Mouse (Mus musculus) C2C12 (cell line): ENCODE data around the gene Gdnf. TPM values are rescaled to one million over a fixed set of nuclear protein-coding genes. Genes with fewer than 3 reads are reported as not detected.

Source experiments
- H3K27me3 ChIP-seq: one replicate; pipeline ENCODE4 v1.6.1; 2011; ENCODE audit not compliant: control insufficient read depth, insufficient read depth, insufficient read length
- H3K36me3 ChIP-seq: one replicate; pipeline ENCODE4 v1.6.1; 2011; ENCODE audit not compliant: control insufficient read depth, insufficient read depth
- H3K4me3 ChIP-seq: one replicate; pipeline ENCODE4 v1.5.1; 2011; ENCODE audit warnings: mild to moderate bottlenecking, control low read depth; ENCODE audit not compliant: poor library complexity, insufficient read depth, severe bottlenecking
- H3K79me2 ChIP-seq: one replicate; pipeline ENCODE4 v1.6.1; 2011; ENCODE audit not compliant: control insufficient read depth, insufficient read depth
- H3K79me3 ChIP-seq: one replicate; pipeline ENCODE4 v1.6.1; 2011; ENCODE audit warnings: low read depth, control low read depth
- H3ac ChIP-seq: one replicate; pipeline ENCODE3; 2011; ENCODE audit warnings: low read depth; ENCODE audit not compliant: control insufficient read depth, insufficient read length
- CEBPB ChIP-seq: IDR thresholded peaks from one replicate; pipeline ENCODE4 v1.6.1; 2011; ENCODE audit warnings: low read depth, mild to moderate bottlenecking, control low read depth, moderate library complexity
- CTCF ChIP-seq: IDR thresholded peaks from one replicate; pipeline ENCODE4 v1.5.1; 2011; ENCODE audit not compliant: control insufficient read depth, insufficient read depth, insufficient read length
- FOSL1 ChIP-seq: IDR thresholded peaks from one replicate; pipeline ENCODE4 v1.8.0; 2011; ENCODE audit warnings: mild to moderate bottlenecking, low read length; ENCODE audit not compliant: poor library complexity, insufficient read depth, severe bottlenecking
- MAX ChIP-seq: IDR thresholded peaks from one replicate; pipeline ENCODE4 v1.6.1; 2011; ENCODE audit warnings: mild to moderate bottlenecking, control low read depth
- MYOD1 ChIP-seq: IDR thresholded peaks from one replicate; pipeline ENCODE4 v1.6.1; 2011; ENCODE audit warnings: low read depth; ENCODE audit not compliant: control insufficient read depth, insufficient read length
- MYOG ChIP-seq: IDR thresholded peaks from one replicate; pipeline ENCODE4 v1.6.1; 2011; ENCODE audit not compliant: control insufficient read depth, insufficient read length; ENCODE audit errors: extremely low read depth
- USF1 ChIP-seq: IDR thresholded peaks from one replicate; pipeline ENCODE4 v1.6.1; 2011; ENCODE audit warnings: low read depth, mild to moderate bottlenecking, control low read depth, moderate library complexity
- polyA plus RNA-seq: library from polyadenylated mRNA; unstranded; fragments of >200 nt; fragmentation: generic; extraction: Trizol; gene quantifications from one replicate; pipeline ENCODE4 v1.2.1, GENCODE M21; 2012; ENCODE audit warnings: missing spikeins

Gene Gdnf
- polyA plus RNA-seq, 1 experiment: 4.2 TPM

DNA sequence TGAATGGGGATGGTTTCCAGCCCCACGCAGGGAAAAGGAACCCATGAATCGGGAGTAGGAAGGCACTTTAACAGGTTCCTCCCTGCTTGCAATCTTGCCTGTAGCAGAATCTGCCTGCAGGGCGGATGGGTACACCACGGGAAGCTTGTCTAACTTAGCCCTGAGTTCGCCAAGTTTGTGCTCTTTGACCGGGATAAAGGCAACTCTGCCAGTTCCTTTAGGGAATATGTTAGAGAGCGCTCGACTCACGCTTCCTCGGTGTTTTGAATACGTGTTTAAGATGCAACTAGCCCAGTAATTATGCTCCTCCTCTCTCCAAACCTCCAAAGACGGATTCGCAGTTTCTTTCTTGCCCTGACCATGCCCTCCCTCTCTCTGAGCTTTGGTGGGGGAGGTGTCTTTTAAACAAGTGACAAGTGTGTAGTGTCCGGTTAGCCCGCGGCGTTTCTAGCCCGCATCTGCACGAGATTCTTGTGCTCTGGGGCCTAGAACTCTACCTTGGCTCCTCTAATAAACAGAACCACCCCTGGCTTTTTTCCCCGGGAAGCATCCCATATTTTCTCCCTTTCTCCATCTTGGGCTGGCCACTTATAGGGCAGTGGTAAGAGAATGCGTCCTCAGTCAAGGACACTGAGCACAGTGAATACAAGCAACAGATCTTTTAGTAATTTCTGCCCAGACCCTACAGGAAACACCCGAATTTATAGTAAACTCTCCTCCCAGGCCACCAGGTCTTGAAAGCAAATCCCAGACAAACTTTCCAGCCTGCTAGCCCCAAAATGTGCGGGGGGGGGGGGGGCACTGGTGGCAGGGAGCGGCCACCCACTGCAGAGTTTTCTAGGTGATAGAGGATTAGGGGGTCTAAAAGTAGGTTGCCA is 1.4 kb downstream of the Gdnf start:
- TF ChIP-seq MYOG (no peak), CTCF (no peak), CEBPB (no peak), MAX (no peak), MYOD1 (no peak), USF1 (no peak), FOSL1 (no peak)
- H3K27me3 ChIP-seq: no peaks in the 10 kb centered on the region
- H3K79me3 ChIP-seq: no peaks in the 10 kb centered on the region
- peak overlapping the region; percentile 62 for H3K4me3 ChIP-seq
- H3K36me3 ChIP-seq: no peaks in the 10 kb centered on the region
- peaks cover 19% of the 10 kb centered on the region for H3K79me2 ChIP-seq
- peak overlapping the region; percentile 69 for H3ac ChIP-seq

DNA sequence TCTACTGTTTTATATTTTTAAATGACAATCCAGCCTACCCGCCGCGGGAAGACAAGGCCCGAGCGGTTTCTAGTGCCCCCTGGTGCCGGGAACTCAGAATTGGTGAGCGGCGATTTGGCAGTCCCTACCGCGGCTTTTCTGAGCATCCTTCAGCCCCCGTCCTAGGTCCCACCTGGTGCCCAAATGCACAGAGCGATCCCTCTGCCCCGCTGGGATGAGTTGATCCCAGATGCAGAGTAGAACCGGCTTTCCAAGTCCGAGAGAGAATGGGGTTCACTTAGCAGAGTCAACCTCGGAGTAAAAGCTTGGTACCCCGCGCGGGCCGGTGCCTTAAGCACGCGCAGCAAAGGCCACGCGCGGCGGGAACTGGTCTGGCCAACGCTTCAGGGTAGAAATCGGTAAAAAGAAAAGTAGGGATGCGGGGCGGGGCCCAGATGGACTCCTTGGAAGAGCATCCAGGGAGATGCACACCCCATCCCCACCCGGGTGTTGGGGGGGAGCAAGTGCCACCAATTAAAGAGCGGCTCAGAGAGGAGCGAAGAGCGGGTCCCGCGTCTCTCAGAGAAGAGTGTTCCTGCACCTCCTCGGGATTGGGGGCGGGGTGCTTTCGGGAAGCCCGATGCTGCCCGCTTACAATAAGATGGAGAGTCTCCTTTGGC is 2.4 kb downstream of the Gdnf start:
- TF ChIP-seq CEBPB (no peak), USF1 (no peak), MYOD1 (no peak), CTCF (peak; percentile 70), FOSL1 (no peak)
- H3K4me3 ChIP-seq: peak overlapping the region; percentile 38
- H3K36me3 ChIP-seq: peaks cover 7% of the 10 kb centered on the region
- peak overlapping the region; percentile 48 for H3ac ChIP-seq
- H3K79me2 ChIP-seq: peaks cover 19% of the 10 kb centered on the region
- H3K79me3 ChIP-seq: no peaks in the 10 kb centered on the region
- H3K27me3 ChIP-seq: no peaks in the 10 kb centered on the region

DNA sequence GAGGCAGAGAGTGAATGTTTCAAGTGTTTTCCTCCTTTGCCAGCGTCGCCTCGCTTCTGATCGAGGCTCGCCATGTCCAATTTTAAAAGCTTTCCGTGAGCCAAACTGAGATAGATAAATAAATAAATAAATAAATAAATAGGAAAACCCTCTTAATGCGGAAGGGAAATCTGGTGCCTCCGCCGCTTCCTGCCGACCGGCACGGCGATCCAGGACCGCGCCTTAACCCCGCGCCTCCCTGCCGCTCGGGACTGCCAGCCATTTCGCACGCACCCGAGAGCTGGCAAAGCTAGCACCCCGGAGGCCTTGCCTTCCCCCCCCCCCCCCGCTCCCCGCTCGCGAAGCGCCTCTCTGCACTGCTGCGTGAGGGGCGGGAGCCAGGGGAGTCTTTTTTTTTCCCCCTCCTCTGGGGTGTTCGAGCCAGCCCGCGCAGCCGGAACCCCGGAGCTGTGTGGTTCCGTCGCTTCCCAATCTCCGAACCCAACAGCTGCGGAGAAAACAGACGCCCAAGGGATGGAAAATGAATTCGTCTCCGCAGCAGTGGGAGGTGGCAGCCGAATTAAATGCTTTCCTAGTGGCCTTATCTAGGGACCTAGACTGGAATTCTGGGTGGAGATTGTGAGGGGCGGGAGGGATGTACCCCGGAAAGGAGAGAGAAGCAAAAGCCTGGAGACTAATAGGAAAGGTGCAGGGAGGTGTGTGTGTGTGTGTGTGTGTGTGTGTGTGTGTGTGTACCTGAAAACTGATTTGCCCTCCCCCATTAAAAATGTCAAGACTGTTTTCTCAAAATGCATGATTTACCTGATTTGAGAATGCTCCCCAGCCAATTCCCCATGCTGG is 3.1 kb downstream of the Gdnf start:
- Histone ChIP-seq H3K36me3 (peaks cover 10% of the 10 kb centered on the region), H3K79me2 (peaks cover 19% of the 10 kb centered on the region), H3K79me3 (no peaks in the 10 kb centered on the region), H3K27me3 (no peaks in the 10 kb centered on the region), H3ac (peak overlapping the region; percentile 48), H3K4me3 (peak overlapping the region; percentile 38)
- TF ChIP-seq CEBPB (no peak), MYOD1 (no peak), MYOG (no peak), USF1 (no peak), FOSL1 (no peak), CTCF (no peak)

DNA sequence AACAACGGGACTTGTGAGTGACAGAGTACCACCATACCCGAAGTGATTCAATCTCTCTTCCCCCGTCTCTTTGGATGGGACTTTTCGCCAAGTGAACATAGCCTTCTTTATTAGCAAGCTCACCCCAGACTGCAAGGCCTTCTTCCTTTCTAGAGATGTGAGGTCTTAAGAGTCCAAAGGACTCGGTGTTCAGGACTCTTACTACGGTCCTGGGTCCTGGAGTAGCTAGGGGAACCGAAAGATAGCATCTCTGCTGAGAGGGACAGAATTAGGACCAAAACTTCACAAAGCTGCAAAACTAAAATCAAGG is 3.7 kb downstream of the Gdnf start:
- Histone ChIP-seq H3K36me3 (peaks cover 10% of the 10 kb centered on the region), H3ac (no peak overlapping the region), H3K4me3 (no peak overlapping the region), H3K27me3 (no peaks in the 10 kb centered on the region), H3K79me3 (no peaks in the 10 kb centered on the region), H3K79me2 (peaks cover 19% of the 10 kb centered on the region)
- TF ChIP-seq USF1: no peak
- no peak for TF ChIP-seq MYOG
- no peak for TF ChIP-seq CTCF
- no peak for TF ChIP-seq CEBPB
- TF ChIP-seq MAX: no peak
- TF ChIP-seq FOSL1: no peak
- no peak for TF ChIP-seq MYOD1

DNA sequence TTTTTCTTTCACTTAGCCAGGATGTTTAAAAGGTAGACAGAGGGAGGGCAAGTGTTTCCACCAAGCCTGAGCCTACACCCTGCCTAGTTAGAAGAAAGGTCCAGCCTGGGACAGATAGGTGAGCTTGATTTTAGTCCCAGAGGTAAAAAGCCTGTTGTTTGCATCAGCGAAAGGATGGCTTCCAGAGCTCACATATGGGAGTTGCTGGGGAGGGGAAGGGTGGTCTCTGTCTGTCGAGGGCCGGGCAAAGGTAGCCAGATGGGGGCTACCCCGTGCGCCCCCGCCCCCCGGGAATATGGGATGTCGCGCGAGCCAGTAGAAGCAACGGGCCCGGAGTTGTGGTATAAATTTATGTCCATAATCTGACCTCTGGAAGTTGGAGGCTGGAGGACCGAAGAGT is 4.3 kb downstream of the Gdnf start:
- no peak overlapping the region for H3K4me3 ChIP-seq
- H3K27me3 ChIP-seq: no peaks in the 10 kb centered on the region
- TF ChIP-seq CTCF (no peak), CEBPB (no peak), MYOG (no peak), USF1 (no peak), MAX (no peak), FOSL1 (no peak), MYOD1 (no peak)
- H3K36me3 ChIP-seq: peaks cover 10% of the 10 kb centered on the region
- no peaks in the 10 kb centered on the region for H3K79me3 ChIP-seq
- peaks cover 19% of the 10 kb centered on the region for H3K79me2 ChIP-seq
- H3ac ChIP-seq: no peak overlapping the region

DNA sequence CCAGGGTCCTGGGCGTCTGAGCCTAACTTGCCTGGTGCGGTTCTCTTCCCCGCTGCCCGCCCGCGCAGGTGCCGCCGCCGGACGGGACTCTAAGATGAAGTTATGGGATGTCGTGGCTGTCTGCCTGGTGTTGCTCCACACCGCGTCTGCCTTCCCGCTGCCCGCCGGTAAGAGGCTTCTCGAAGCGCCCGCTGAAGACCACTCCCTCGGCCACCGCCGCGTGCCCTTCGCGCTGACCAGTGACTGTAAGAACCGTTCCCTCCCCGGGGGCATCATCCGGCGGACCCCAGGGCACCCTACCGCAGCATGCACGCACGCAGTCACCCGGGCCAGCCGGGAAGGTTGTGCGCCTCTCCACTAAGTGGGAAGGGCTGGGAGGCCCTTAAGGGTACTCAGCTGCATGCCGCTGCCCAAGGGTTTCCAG is 4.9 kb downstream of the Gdnf start:
- Histone ChIP-seq H3ac (no peak overlapping the region), H3K36me3 (peaks cover 10% of the 10 kb centered on the region), H3K79me2 (peaks cover 19% of the 10 kb centered on the region), H3K79me3 (no peaks in the 10 kb centered on the region), H3K4me3 (no peak overlapping the region), H3K27me3 (no peaks in the 10 kb centered on the region)
- TF ChIP-seq USF1 (no peak), CTCF (no peak), MAX (no peak), MYOD1 (no peak), FOSL1 (no peak), MYOG (no peak), CEBPB (no peak)
